In genomic region chr8:123805209-123805717, GRCm38 (mm10) we compare ENCODE assay signal across 8 mouse cellular contexts. TPM values are rescaled to one million over a fixed set of nuclear protein-coding genes. Genes with fewer than 3 reads are reported as not detected.
DNase-seq lines count a peak whose midpoint lies in the region; ATAC-seq and TF ChIP-seq lines count a peak whose summit lies in the region.

No protein-coding gene starts in this region.

- no peak for DNase-seq in lung, adult 2 months
- DNase-seq in lung, postnatal 36 days = no peak
- DNase-seq in ovary, postnatal 14 days (ENCODE audit: low spot score) = no peak
- no peak for DNase-seq in ovary, adult 18-20 months (ENCODE audit: low spot score)

- peak overlapping the region; percentile 51 for H3K4me3 ChIP-seq in lung, adult 2 months (replicated peaks; ENCODE audit: extremely low read depth, low read depth, low read length)
- peak overlapping the region; percentile 89 for H3K4me3 ChIP-seq in embryonic facial prominence, embryonic 13.5 days
- peak overlapping the region; percentile 80 for H3K4me3 ChIP-seq in intestine, embryonic 15.5 days (replicated peaks)
- peak overlapping the region; percentile 76 for H3K4me3 ChIP-seq in neural tube, embryonic 12.5 days

- no peaks in the 10 kb centered on the region for H3K9me3 ChIP-seq in embryonic facial prominence, embryonic 13.5 days
- H3K9me3 ChIP-seq in intestine, embryonic 15.5 days = no peaks in the 10 kb centered on the region; the same call in 1 of the 2 replicates
- H3K9me3 ChIP-seq in neural tube, embryonic 12.5 days = peaks cover 3% of the 10 kb centered on the region; the same call in 1 of the 2 replicates

- no peaks in the 10 kb centered on the region for H3K27me3 ChIP-seq in embryonic facial prominence, embryonic 13.5 days
- H3K27me3 ChIP-seq in intestine, embryonic 15.5 days (replicated peaks) = no peaks in the 10 kb centered on the region
- no peaks in the 10 kb centered on the region for H3K27me3 ChIP-seq in neural tube, embryonic 12.5 days (replicated peaks)

- ATAC-seq in embryonic facial prominence, embryonic 13.5 days (ENCODE audit: insufficient number of reproducible peaks, insufficient read depth, low FRiP score, low TSS enrichment, low read depth) = no peak
- ATAC-seq in intestine, embryonic 15.5 days = peak; percentile 54
- ATAC-seq in neural tube, embryonic 12.5 days (ENCODE audit: low FRiP score, low read depth) = peak; percentile 38; the same call in 1 of the 2 replicates
- ATAC-seq in erythroid progenitor cell, adult 5-6 weeks (replicated peaks; ENCODE audit: low FRiP score, poor library complexity, severe bottlenecking) = no peak

- 0 out of 2 replicates have a peak, but pooled peaks cover 2% of the 10 kb centered on the region for H3K36me3 ChIP-seq in embryonic facial prominence, embryonic 13.5 days
- no peaks in the 10 kb centered on the region for H3K36me3 ChIP-seq in intestine, embryonic 15.5 days
- no peaks in the 10 kb centered on the region; the same call in 1 of the 2 replicates for H3K36me3 ChIP-seq in neural tube, embryonic 12.5 days

- TF ChIP-seq CTCF in lung, adult 2 months (IDR thresholded peaks at IDR 0.05; ENCODE audit: insufficient read depth, low read length) = no peak

- H3K4me1 ChIP-seq in lung, adult 2 months (ENCODE audit: control insufficient read depth, insufficient read depth, low read length) = peaks cover 5% of the 10 kb centered on the region; the same call in 1 of the 2 replicates
- H3K4me1 ChIP-seq in embryonic facial prominence, embryonic 13.5 days = peaks cover 29% of the 10 kb centered on the region
- H3K4me1 ChIP-seq in intestine, embryonic 15.5 days (replicated peaks) = peaks cover 16% of the 10 kb centered on the region
- H3K4me1 ChIP-seq in neural tube, embryonic 12.5 days = peaks cover 23% of the 10 kb centered on the region

- H3K4me2 ChIP-seq in embryonic facial prominence, embryonic 13.5 days = peak overlapping the region; percentile 90
- H3K4me2 ChIP-seq in intestine, embryonic 15.5 days (replicated peaks) = peak overlapping the region; percentile 79
- peak overlapping the region; percentile 79 for H3K4me2 ChIP-seq in neural tube, embryonic 12.5 days (replicated peaks)

- 28% methylated on average over 15 of the region's 15 CpGs for WGBS in lung, adult 2 months
- WGBS in embryonic facial prominence, embryonic 13.5 days = 16% methylated on average over 15 of the region's 15 CpGs
- 17% methylated on average over 15 of the region's 15 CpGs for WGBS in intestine, embryonic 15.5 days
- 16% methylated on average over 15 of the region's 15 CpGs for WGBS in neural tube, embryonic 12.5 days

- no peak for TF ChIP-seq POLR2A in lung, adult 2 months (IDR thresholded peaks at IDR 0.05; ENCODE audit: borderline replicate concordance, extremely low read depth, low read depth, low read length)

- peak overlapping the region; percentile 39; the same call in 1 of the 2 replicates for H3K27ac ChIP-seq in embryonic facial prominence, embryonic 13.5 days
- peak overlapping the region; percentile 71 for H3K27ac ChIP-seq in intestine, embryonic 15.5 days
- no peak overlapping the region; the same call in 1 of the 2 replicates for H3K27ac ChIP-seq in neural tube, embryonic 12.5 days

- peak overlapping the region; percentile 92 for H3K9ac ChIP-seq in embryonic facial prominence, embryonic 13.5 days
- peak overlapping the region; percentile 90 for H3K9ac ChIP-seq in intestine, embryonic 15.5 days
- peak overlapping the region; percentile 75 for H3K9ac ChIP-seq in neural tube, embryonic 12.5 days

RNA-seq across cellular contexts. Expression of gene Rab4a, which starts 0.5 kb away (rescaled TPM):
- polyA plus RNA-seq in lung, adult 2 months (2012; rRNA removed) = 7.3 and 7.9 TPM in 2 replicates
- polyA plus RNA-seq in embryonic facial prominence, embryonic 13.5 days (2015; fragmentation: Nextera tagmentation; extraction: Ambion mirVana) = 48.9 and 51.7 TPM in 2 replicates
- polyA plus RNA-seq in intestine, embryonic 15.5 days (2015; fragmentation: Nextera tagmentation; extraction: Ambion mirVana) = 53.1 and 54.8 TPM in 2 replicates
- 73.0 and 74.2 TPM in 2 replicates for polyA plus RNA-seq in neural tube, embryonic 12.5 days (2016; fragmentation: Nextera tagmentation; extraction: Ambion mirVana)
- total RNA-seq in erythroid progenitor cell, adult 5-6 weeks (2015; ENCODE audit: low replicate concordance) = 1.7 and 3.6 TPM in 2 replicates
- 3.3 TPM in 1 of 2 replicates, not detected in the other for total RNA-seq in erythroid progenitor cell, adult 5-6 weeks (2017; ENCODE audit: low replicate concordance)

RNA-seq across cellular contexts. Expression of gene Ccsap, which starts 54.7 kb away (rescaled TPM):
- 0.80 and 0.86 TPM in 2 replicates for polyA plus RNA-seq in lung, adult 2 months (2012; rRNA removed)
- 5.4 and 5.5 TPM in 2 replicates for polyA plus RNA-seq in embryonic facial prominence, embryonic 13.5 days (2015; fragmentation: Nextera tagmentation; extraction: Ambion mirVana)
- polyA plus RNA-seq in intestine, embryonic 15.5 days (2015; fragmentation: Nextera tagmentation; extraction: Ambion mirVana) = 3.4 and 3.6 TPM in 2 replicates
- 8.2 and 8.5 TPM in 2 replicates for polyA plus RNA-seq in neural tube, embryonic 12.5 days (2016; fragmentation: Nextera tagmentation; extraction: Ambion mirVana)
- 28.1 and 31.4 TPM in 2 replicates for total RNA-seq in erythroid progenitor cell, adult 5-6 weeks (2015; ENCODE audit: low replicate concordance)
- 35.5 and 42.4 TPM in 2 replicates for total RNA-seq in erythroid progenitor cell, adult 5-6 weeks (2017; ENCODE audit: low replicate concordance)

Comparison
In these comparisons a context has a peak if more than half of its experiments do, and no peak if none do; other contexts are left out.
1. ATAC-seq: peak in intestine, embryonic 15.5 days (single experiment) and neural tube, embryonic 12.5 days (single experiment); none in embryonic facial prominence, embryonic 13.5 days (single experiment) and erythroid progenitor cell, adult 5-6 weeks (single experiment).
2. Peak in every context shown above with its lines, with median percentiles within 50 percentile points of each other: H3K4me3 ChIP-seq, H3K4me2 ChIP-seq and H3K9ac ChIP-seq.